Mouse (Mus musculus) ES-E14 (cell line): Measurements from ENCODE around the gene Pola1. TPM values are rescaled to one million over a fixed set of nuclear protein-coding genes. Genes with fewer than 3 reads are reported as not detected.

Experiments
- DNase-seq: peaks from one replicate; pipeline ENCODE4 v3.0.0-alpha.2; 2013; ENCODE audit warnings: low read depth, low spot score
- H3K27ac ChIP-seq: 2 replicates; pipeline ENCODE4 v1.5.1; 2012; ENCODE audit warnings: low read depth, mild to moderate bottlenecking, low read length, moderate library complexity, mixed read lengths; ENCODE audit not compliant: poor library complexity, insufficient read depth, severe bottlenecking
- H3K36me3 ChIP-seq: 2 replicates; pipeline ENCODE4 v1.6.1; 2012; ENCODE audit warnings: mild to moderate bottlenecking, low read length, moderate library complexity, mixed read lengths; ENCODE audit not compliant: control insufficient read depth, poor library complexity, insufficient read depth, severe bottlenecking
- H3K4me1 ChIP-seq, 2 experiments: fragments of 150-350 bp in 1 of 2; sonication (generic) in 1 of 2; 2 replicates each; pipeline ENCODE4 v1.6.1; 2012; ENCODE audit warnings: low read length in 2 of 2, mild to moderate bottlenecking in 1 of 2, mixed read lengths in 1 of 2; ENCODE audit not compliant: control insufficient read depth in 2 of 2, insufficient read depth in 2 of 2, poor library complexity in 1 of 2
- H3K4me3 ChIP-seq, 2 experiments: fragments of 150-350 bp in 1 of 2; sonication (generic) in 1 of 2; 2 replicates each; pipeline ENCODE4 v1.5.1; 2012; ENCODE audit warnings: low read length in 2 of 2, low read depth in 1 of 2, mild to moderate bottlenecking in 1 of 2, mixed read lengths in 1 of 2; ENCODE audit not compliant: insufficient read depth in 1 of 2, poor library complexity in 1 of 2, severe bottlenecking in 1 of 2
- H3K9ac ChIP-seq: 2 replicates; pipeline ENCODE4 v1.6.1; 2012; ENCODE audit warnings: low read depth, mild to moderate bottlenecking, low read length, mixed read lengths; ENCODE audit not compliant: poor library complexity, insufficient read depth, severe bottlenecking
- H3K9me3 ChIP-seq: fragments of 150-350 bp; sonication (generic); 2 replicates; pipeline ENCODE4 v1.6.1; 2012; ENCODE audit warnings: low read depth, mild to moderate bottlenecking, low read length; ENCODE audit not compliant: control insufficient read depth, insufficient read depth
- CHD2 ChIP-seq: IDR thresholded peaks from 2 replicates; pipeline ENCODE4 v1.6.1; 2014; ENCODE audit warnings: mild to moderate bottlenecking, low read depth, low read length, inconsistent platforms
- HCFC1 ChIP-seq: IDR thresholded peaks from 2 replicates; pipeline ENCODE4 v1.6.1; 2012; ENCODE audit warnings: low read length, inconsistent platforms, borderline replicate concordance; ENCODE audit not compliant: insufficient read depth
- MAFK ChIP-seq: IDR thresholded peaks from 2 replicates; pipeline ENCODE4 v1.6.1; 2014; ENCODE audit warnings: mild to moderate bottlenecking, low read depth, low read length, inconsistent platforms; ENCODE audit not compliant: insufficient read depth
- ZC3H11A ChIP-seq: IDR thresholded peaks from 2 replicates; pipeline ENCODE4 v1.6.1; 2012; ENCODE audit warnings: low read depth, mild to moderate bottlenecking, inconsistent platforms, low read length, borderline replicate concordance
- ZNF384 ChIP-seq: IDR thresholded peaks from 2 replicates; pipeline ENCODE4 v1.6.1; 2012; ENCODE audit warnings: low read depth, low read length, inconsistent platforms
- in situ Hi-C, 2 experiments: fragments of 600-800 bp; cut with MboI; formaldehyde crosslinking; loops; one replicate each; pipeline ENCODE4 v1.15.1; 2025; ENCODE audit warnings: low sequenced_read_pairs in 2 of 2, inconsistent platforms in 1 of 2; ENCODE audit not compliant: unreplicated experiment in 2 of 2
- total RNA-seq: library from RNA; depleted of rRNA; stranded (reverse); fragments of 300-350 nt; gene quantifications from 2 replicates; pipeline ENCODE4 v1.2.3, GENCODE M21; 2012

The Pola1 gene
- total RNA-seq, 1 experiment: 40.3 TPM

GRCm38 (mm10) chrX:93664787-93665186, 32.8 kb upstream of the Pola1 start:
- Histone ChIP-seq H3K4me3 (no peak overlapping the region), H3K36me3 (no peaks in the 10 kb centered on the region), H3K9ac (no peak overlapping the region), H3K9me3 (no peaks in the 10 kb centered on the region), H3K4me1 (peaks cover 0 to 4% of the 10 kb centered on the region in 2 experiments; a peak in 1 of 4 replicates), H3K27ac (no peak overlapping the region; the same call in 1 of the 2 replicates)
- TF ChIP-seq HCFC1 (no peak), MAFK (no peak), ZNF384 (no peak), ZC3H11A (no peak)
- DNase-seq: no peak
- in situ Hi-C loops: no loop called here

GRCm38 (mm10) chrX:93663919-93664586, 32.1 kb upstream of the Pola1 start:
- in situ Hi-C loops: no loop called here
- Histone ChIP-seq H3K9me3 (no peaks in the 10 kb centered on the region), H3K4me3 (no peak overlapping the region), H3K9ac (no peak overlapping the region), H3K36me3 (no peaks in the 10 kb centered on the region), H3K4me1 (peaks cover 0 to 4% of the 10 kb centered on the region in 2 experiments; a peak in 1 of 4 replicates), H3K27ac (no peak overlapping the region; the same call in 1 of the 2 replicates)
- TF ChIP-seq CHD2 (no peak; the same call in 1 of the 2 replicates), ZC3H11A (no peak), HCFC1 (no peak), ZNF384 (no peak)
- no peak for DNase-seq

- Histone ChIP-seq H3K27ac (no peak overlapping the region), H3K9me3 (no peaks in the 10 kb centered on the region), H3K4me1 (no peaks in the 10 kb centered on the region), H3K9ac (no peak overlapping the region), H3K36me3 (no peaks in the 10 kb centered on the region), H3K4me3 (no peak overlapping the region)
- in situ Hi-C loops: no loop called here
- no peak for DNase-seq
- TF ChIP-seq HCFC1: no peak
Measured at GRCm38 (mm10) chrX:93655153-93655552, 23.2 kb upstream of the Pola1 start.

- H3K9me3 ChIP-seq: no peaks in the 10 kb centered on the region
- no peaks in the 10 kb centered on the region for H3K4me1 ChIP-seq
- H3K36me3 ChIP-seq: no peaks in the 10 kb centered on the region
- no peak within 1 kb of the TSS for H3K4me3 ChIP-seq
- H3K9ac ChIP-seq: no peak within 1 kb of the TSS
- in situ Hi-C loops: no loop called here
- no peak for TF ChIP-seq HCFC1
- no peak for TF ChIP-seq CHD2
- no peak for DNase-seq
- no peak within 1 kb of the TSS for H3K27ac ChIP-seq
Measured at GRCm38 (mm10) chrX:93654218-93655002, 22.5 kb upstream of the Pola1 start, which contains the start of gene Pcyt1b. Gene Pcyt1b, plus strand, starts transcription at chrX:93654863.

GRCm38 (mm10) chrX:93650738-93651137, 18.8 kb upstream of the Pola1 start:
- Histone ChIP-seq H3K4me3 (no peak overlapping the region), H3K27ac (no peak overlapping the region), H3K9me3 (no peaks in the 10 kb centered on the region), H3K9ac (no peak overlapping the region), H3K36me3 (no peaks in the 10 kb centered on the region), H3K4me1 (no peaks in the 10 kb centered on the region)
- TF ChIP-seq MAFK: no peak
- no peak for TF ChIP-seq CHD2
- no peak for TF ChIP-seq ZC3H11A
- TF ChIP-seq HCFC1: no peak
- no peak for TF ChIP-seq ZNF384
- in situ Hi-C loops: no loop called here
- no peak for DNase-seq
